Mouse (Mus musculus) E14TG2a.4 (cell line): ENCODE results near the gene Gm10643.

Experiments used
- CTCF ChIP-seq: conservative IDR thresholded peaks from 2 replicates; pipeline ENCODE4 v1.5.1; 2014; ENCODE audit warnings: low read length
- POU5F1 ChIP-seq: IDR thresholded peaks from 2 replicates; pipeline ENCODE4 v1.6.1; 2014; ENCODE audit warnings: low read length, borderline replicate concordance

DNA sequence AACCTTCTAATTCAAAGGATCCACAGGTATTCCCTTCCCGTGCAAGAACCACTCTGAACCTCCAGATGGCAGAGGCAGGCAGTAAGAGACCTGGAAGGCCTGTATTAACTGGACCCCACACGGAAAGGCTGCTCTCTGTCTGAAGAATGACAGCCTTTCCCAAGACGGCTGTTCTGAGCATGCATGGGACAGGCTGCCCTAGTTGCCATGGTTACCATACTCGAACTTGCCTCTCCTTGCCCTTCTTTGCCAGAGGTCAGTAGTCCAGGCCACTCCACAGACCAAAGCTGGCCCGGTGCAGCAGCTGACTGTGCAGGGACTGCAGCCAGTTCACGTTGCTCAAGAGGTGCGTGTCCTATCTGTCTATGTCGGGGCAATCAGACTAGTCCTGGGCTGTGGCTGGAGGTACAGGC lies 18.9 kb upstream of the Gm10643 start:
- no peak for TF ChIP-seq CTCF
- TF ChIP-seq POU5F1: no peak
